Mouse (Mus musculus): ENCODE results near the gene Unkl. TPM values are rescaled to one million over a fixed set of nuclear protein-coding genes. Genes with fewer than 3 reads are reported as not detected.

Unkl gene
- 47.9 TPM for polyA plus RNA-seq (2017; shearing (Covaris generic))

GRCm38 (mm10) chr17:25188150-25189031, at the start of gene Unkl:
Gene Unkl, plus strand, starts transcription at chr17:25188397.

GRCm38 (mm10) chr17:25162161-25162560, 26.0 kb upstream of the Unkl start, which contains the start of gene Ccdc154:
Gene Ccdc154, plus strand, starts transcription at chr17:25162461.

GRCm38 (mm10) chr17:25175411-25175810, 12.8 kb upstream of the Unkl start, which contains the start of gene Gm38655:
Gene Gm38655, minus strand, starts transcription at chr17:25175471.

GRCm38 (mm10) chr17:25184129-25184691, 4.0 kb upstream of the Unkl start, which contains the start of gene BC003965:
Gene BC003965, plus strand, starts transcription at chr17:25184554.

GRCm38 (mm10) chr17:25239695-25240636, 51.8 kb downstream of the Unkl start, which contains the start of the genes Gnptg and Tsr3:
Gene Gnptg, minus strand, starts transcription at chr17:25240124.
Gene Tsr3, plus strand, starts transcription at chr17:25240170.

GRCm38 (mm10) chr17:25256140-25256754, 68.0 kb downstream of the Unkl start, which contains the start of gene Baiap3:
Gene Baiap3, minus strand, starts transcription at chr17:25256364.

GRCm38 (mm10) chr17:25274571-25275346, 86.6 kb downstream of the Unkl start, which contains the start of gene Ube2i:
Gene Ube2i, minus strand, starts transcription at chr17:25274622.

Other genes starting within 250 kb of the Unkl start
- 23.0 TPM for gene Jpt2, start 227.7 kb upstream of the Unkl start, polyA plus RNA-seq (2017; shearing (Covaris generic))
- gene Cramp1l, start 172.6 kb upstream of the Unkl start, polyA plus RNA-seq (2017; shearing (Covaris generic)), result 10.3 TPM
- gene Ift140, start 172.3 kb upstream of the Unkl start, polyA plus RNA-seq (2017; shearing (Covaris generic)), result 15.0 TPM
- gene Tmem204, start 104.8 kb upstream of the Unkl start, polyA plus RNA-seq (2017; shearing (Covaris generic)), result 0.29 TPM
- gene Telo2, start 72.4 kb upstream of the Unkl start, polyA plus RNA-seq (2017; shearing (Covaris generic)), result 10.5 TPM
- 0.71 TPM for gene Ptx4, start 67.6 kb upstream of the Unkl start, polyA plus RNA-seq (2017; shearing (Covaris generic))
- 23.9 TPM for gene Clcn7, start 55.0 kb upstream of the Unkl start, polyA plus RNA-seq (2017; shearing (Covaris generic))
- gene Ccdc154, start 25.9 kb upstream of the Unkl start, polyA plus RNA-seq (2017; shearing (Covaris generic)), result 0.26 TPM
- gene Gm38655, start 12.9 kb upstream of the Unkl start, polyA plus RNA-seq (2017; shearing (Covaris generic)), result not detected
- gene BC003965, start 3.8 kb upstream of the Unkl start, polyA plus RNA-seq (2017; shearing (Covaris generic)), result 13.8 TPM
- 155 TPM for gene Gnptg, start 51.7 kb downstream of the Unkl start, polyA plus RNA-seq (2017; shearing (Covaris generic))
- 41.2 TPM for gene Tsr3, start 51.8 kb downstream of the Unkl start, polyA plus RNA-seq (2017; shearing (Covaris generic))
- 230 TPM for gene Baiap3, start 68.0 kb downstream of the Unkl start, polyA plus RNA-seq (2017; shearing (Covaris generic))
- gene Ube2i, start 86.2 kb downstream of the Unkl start, polyA plus RNA-seq (2017; shearing (Covaris generic)), result 654 TPM
- 0.94 TPM for gene Prss34, start 110.0 kb downstream of the Unkl start, polyA plus RNA-seq (2017; shearing (Covaris generic))
- not detected for gene Prss28, start 120.2 kb downstream of the Unkl start, polyA plus RNA-seq (2017; shearing (Covaris generic))
- gene Prss29, start 130.3 kb downstream of the Unkl start, polyA plus RNA-seq (2017; shearing (Covaris generic)), result not detected
- gene Tpsab1, start 157.2 kb downstream of the Unkl start, polyA plus RNA-seq (2017; shearing (Covaris generic)), result 0.63 TPM
- gene Tpsb2, start 177.9 kb downstream of the Unkl start, polyA plus RNA-seq (2017; shearing (Covaris generic)), result not detected
- gene Tpsg1, start 180.9 kb downstream of the Unkl start, polyA plus RNA-seq (2017; shearing (Covaris generic)), result not detected
- not detected for gene Cacna1h, start 245.4 kb downstream of the Unkl start, polyA plus RNA-seq (2017; shearing (Covaris generic))